Mouse (Mus musculus) thymus, adult 2 months (tissue): ENCODE data around the gene Syp.

Experiments used
- CTCF ChIP-seq: fragments of 200-500 bp; IDR thresholded peaks from 2 replicates; pipeline ENCODE4 v1.5.1; 2012; ENCODE audit warnings: mild to moderate bottlenecking, control low read depth, low read length, moderate library complexity, borderline replicate concordance; ENCODE audit not compliant: control insufficient read depth, poor library complexity, insufficient read depth; ENCODE audit errors: extremely low read depth
- POLR2A ChIP-seq: fragments of 200-500 bp; IDR thresholded peaks from 2 replicates; pipeline ENCODE4 v1.6.1; 2012; ENCODE audit warnings: mild to moderate bottlenecking, low read length, control low read depth, moderate library complexity; ENCODE audit not compliant: control insufficient read depth, poor library complexity, insufficient read depth; ENCODE audit errors: extremely low read depth

DNA sequence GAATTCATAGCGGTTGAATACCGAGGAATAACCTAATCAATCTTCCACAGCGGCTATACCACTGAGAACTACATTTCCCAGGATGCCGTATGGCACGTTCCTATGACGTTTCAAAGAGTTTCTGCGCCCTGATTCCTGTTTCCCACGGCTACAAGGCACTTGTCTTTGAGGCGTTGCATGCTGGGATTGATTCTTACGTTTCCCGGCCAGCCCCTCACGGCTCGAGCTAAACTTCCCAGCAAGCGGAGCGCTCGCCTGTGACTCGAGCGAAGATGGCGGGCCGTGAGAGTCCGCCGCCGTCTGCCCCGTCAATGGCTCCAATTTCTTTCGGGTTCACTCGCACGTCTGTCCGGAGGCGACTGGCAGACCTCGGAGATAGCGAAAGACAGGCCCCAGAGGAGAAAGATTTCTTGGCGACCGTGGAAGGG, 58.7 kb downstream of the Syp start, which contains the start of gene Gpkow:
- peak; percentile 53; the same call in 1 of the 2 replicates for TF ChIP-seq POLR2A
- no peak for TF ChIP-seq CTCF
